Mouse (Mus musculus) hindbrain, embryonic 12.5 days (tissue): ENCODE data around the gene Adamtsl3. TPM values are rescaled to one million over a fixed set of nuclear protein-coding genes. Genes with fewer than 3 reads are reported as not detected.

ENCODE experiments used
- ATAC-seq: fragments of 200-750 bp; cut with Nextera tagmentation; 2 replicates; pipeline ENCODE4 v1.8.0; 2017; ENCODE audit warnings: moderate TSS enrichment; ENCODE audit not compliant: low FRiP score
- H3K27ac ChIP-seq: fragments of 300-500 bp; sonication (generic); 2 replicates; pipeline ENCODE4 v1.5.1; 2016; ENCODE audit warnings: mild to moderate bottlenecking
- H3K27me3 ChIP-seq: fragments of 300-500 bp; sonication (generic); 2 replicates; pipeline ENCODE4 v1.6.1; 2016; ENCODE audit warnings: mild to moderate bottlenecking
- H3K36me3 ChIP-seq: fragments of 300-500 bp; sonication (generic); 2 replicates; pipeline ENCODE4 v1.6.1; 2016; ENCODE audit warnings: mild to moderate bottlenecking
- H3K4me1 ChIP-seq: fragments of 300-500 bp; sonication (generic); 2 replicates; pipeline ENCODE4 v1.6.1; 2016
- H3K4me2 ChIP-seq: fragments of 300-500 bp; sonication (generic); replicated peaks from 2 replicates; pipeline ENCODE4 v1.6.1; 2016; ENCODE audit warnings: mild to moderate bottlenecking
- H3K4me3 ChIP-seq: fragments of 300-500 bp; sonication (generic); 2 replicates; pipeline ENCODE4 v1.5.1; 2016; ENCODE audit warnings: mild to moderate bottlenecking
- H3K9ac ChIP-seq: fragments of 300-500 bp; sonication (generic); 2 replicates; pipeline ENCODE4 v1.6.1; 2016; ENCODE audit warnings: mild to moderate bottlenecking, moderate library complexity
- H3K9me3 ChIP-seq: fragments of 300-500 bp; sonication (generic); replicated peaks from 2 replicates; pipeline ENCODE4 v1.6.1; 2016; ENCODE audit warnings: mild to moderate bottlenecking
- whole genome bisulfite sequencing: fragments of 180-500 bp; shearing (Covaris S2); methylation state at CpG from one replicate; pipeline ENCODE4 v1.1.7; 2016; 5-methylcytosine and 5-hydroxymethylcytosine counted together
- polyA plus RNA-seq: library from polyadenylated mRNA; unstranded; fragments of >200 nt; fragmentation: Nextera tagmentation; extraction: Ambion mirVana; gene quantifications from 2 replicates; pipeline ENCODE4 v1.2.1, GENCODE M21; 2016

The Adamtsl3 gene
- polyA plus RNA-seq, 1 experiment from 2014 or later = 2.0 TPM

- no peak overlapping the region for H3K4me3 ChIP-seq
- no peak overlapping the region for H3K4me2 ChIP-seq
- H3K4me1 ChIP-seq = no peaks in the 10 kb centered on the region
- ATAC-seq = no peak
- no peak overlapping the region for H3K9ac ChIP-seq
- 72% methylated on average over 4 of the region's 4 CpGs for WGBS
- H3K27me3 ChIP-seq = no peaks in the 10 kb centered on the region
- H3K27ac ChIP-seq = no peak overlapping the region
- no peaks in the 10 kb centered on the region for H3K36me3 ChIP-seq
- H3K9me3 ChIP-seq = no peaks in the 10 kb centered on the region
Observed at GRCm38 (mm10) chr7:82429447-82429846, 94.0 kb downstream of the Adamtsl3 start.

DNA sequence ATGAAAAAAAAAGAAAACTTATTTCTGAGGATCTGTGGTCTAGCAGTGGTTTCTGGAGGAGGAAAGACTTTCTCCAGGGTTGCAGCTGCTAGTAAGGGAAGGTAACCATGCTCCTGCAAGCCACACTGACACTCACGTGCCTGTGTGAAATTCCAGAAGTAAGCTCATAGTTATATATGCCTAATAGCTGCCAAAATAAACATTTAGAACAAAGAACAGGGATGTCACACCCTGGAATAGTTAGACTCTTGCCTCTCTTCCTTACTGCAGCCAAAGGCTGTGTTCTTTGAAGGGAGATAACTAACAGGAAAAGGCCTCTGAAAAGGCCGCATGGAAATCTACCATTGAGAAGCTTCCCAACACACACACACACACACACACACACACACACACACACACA is 96.1 kb downstream of the Adamtsl3 start:
- no peak overlapping the region for H3K4me3 ChIP-seq
- 66% methylated on average over 2 of the region's 2 CpGs for WGBS
- H3K4me1 ChIP-seq = no peaks in the 10 kb centered on the region
- no peak overlapping the region for H3K4me2 ChIP-seq
- ATAC-seq = no peak
- no peak overlapping the region for H3K9ac ChIP-seq
- H3K27me3 ChIP-seq = no peaks in the 10 kb centered on the region
- H3K27ac ChIP-seq = no peak overlapping the region
- no peaks in the 10 kb centered on the region for H3K36me3 ChIP-seq
- H3K9me3 ChIP-seq = no peaks in the 10 kb centered on the region

GRCm38 (mm10) chr7:82433226-82433625 is 97.7 kb downstream of the Adamtsl3 start:
- Histone ChIP-seq H3K4me3 (no peak overlapping the region), H3K4me2 (no peak overlapping the region), H3K27ac (no peak overlapping the region), H3K27me3 (no peaks in the 10 kb centered on the region), H3K36me3 (no peaks in the 10 kb centered on the region), H3K9ac (no peak overlapping the region), H3K4me1 (no peaks in the 10 kb centered on the region), H3K9me3 (no peaks in the 10 kb centered on the region)
- 86% methylated on average over 2 of the region's 2 CpGs for WGBS
- no peak for ATAC-seq

- ATAC-seq = no peak
- no peak overlapping the region for H3K4me3 ChIP-seq
- H3K9ac ChIP-seq = no peak overlapping the region
- no peaks in the 10 kb centered on the region for H3K9me3 ChIP-seq
- H3K27ac ChIP-seq = no peak overlapping the region
- no peaks in the 10 kb centered on the region for H3K27me3 ChIP-seq
- 78% methylated on average over 2 of the region's 2 CpGs for WGBS
- H3K4me2 ChIP-seq = no peak overlapping the region
- H3K4me1 ChIP-seq = no peaks in the 10 kb centered on the region
- H3K36me3 ChIP-seq = no peaks in the 10 kb centered on the region
Observed at GRCm38 (mm10) chr7:82458376-82458775, 122.9 kb downstream of the Adamtsl3 start.

GRCm38 (mm10) chr7:82462921-82463523 is 127.5 kb downstream of the Adamtsl3 start:
- ATAC-seq = no peak
- Histone ChIP-seq H3K4me1 (no peaks in the 10 kb centered on the region), H3K27me3 (no peaks in the 10 kb centered on the region), H3K9me3 (no peaks in the 10 kb centered on the region), H3K36me3 (no peaks in the 10 kb centered on the region), H3K4me2 (no peak overlapping the region), H3K9ac (no peak overlapping the region), H3K4me3 (no peak overlapping the region), H3K27ac (no peak overlapping the region)
- 86% methylated on average over 10 of the region's 10 CpGs for WGBS

- Histone ChIP-seq H3K27ac (no peak overlapping the region), H3K4me2 (no peak overlapping the region), H3K27me3 (no peaks in the 10 kb centered on the region), H3K4me1 (no peaks in the 10 kb centered on the region), H3K36me3 (no peaks in the 10 kb centered on the region), H3K9ac (no peak overlapping the region), H3K4me3 (no peak overlapping the region), H3K9me3 (no peaks in the 10 kb centered on the region)
- ATAC-seq = no peak
- 80% methylated on average over 2 of the region's 2 CpGs for WGBS
Observed at GRCm38 (mm10) chr7:82464364-82464763, 128.9 kb downstream of the Adamtsl3 start.

DNA sequence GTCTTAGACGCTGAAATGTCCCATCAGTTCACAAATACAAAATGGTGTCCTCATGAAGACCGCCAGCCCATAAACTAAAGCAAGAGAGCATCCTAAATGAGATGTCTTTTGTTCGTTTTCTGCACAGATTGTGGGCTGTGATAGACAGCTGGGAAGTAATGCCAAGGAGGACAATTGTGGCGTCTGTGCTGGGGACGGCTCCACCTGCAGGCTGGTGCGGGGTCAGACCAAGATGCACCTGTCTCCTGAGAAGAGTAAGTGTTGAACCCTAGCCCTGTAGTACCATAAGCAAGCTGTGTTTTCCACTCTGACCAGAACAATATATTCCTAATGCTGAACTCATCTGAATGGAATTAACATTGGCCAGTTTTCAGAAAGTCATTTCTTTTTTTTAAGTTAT is 129.9 kb downstream of the Adamtsl3 start:
- no peak overlapping the region for H3K4me2 ChIP-seq
- H3K27me3 ChIP-seq = no peaks in the 10 kb centered on the region
- no peaks in the 10 kb centered on the region for H3K9me3 ChIP-seq
- no peak overlapping the region for H3K9ac ChIP-seq
- WGBS = 64% methylated on average over 6 of the region's 6 CpGs
- H3K36me3 ChIP-seq = no peaks in the 10 kb centered on the region
- no peak for ATAC-seq
- no peak overlapping the region for H3K27ac ChIP-seq
- H3K4me3 ChIP-seq = no peak overlapping the region
- no peaks in the 10 kb centered on the region for H3K4me1 ChIP-seq

- H3K9me3 ChIP-seq = no peaks in the 10 kb centered on the region
- WGBS = 89% methylated on average over 16 of the region's 16 CpGs
- H3K27me3 ChIP-seq = no peaks in the 10 kb centered on the region
- no peak overlapping the region for H3K9ac ChIP-seq
- ATAC-seq = no peak
- H3K36me3 ChIP-seq = no peaks in the 10 kb centered on the region
- no peak overlapping the region for H3K27ac ChIP-seq
- H3K4me3 ChIP-seq = no peak overlapping the region
- H3K4me2 ChIP-seq = no peak overlapping the region
- peaks cover 3% of the 10 kb centered on the region; the same call in 1 of the 2 replicates for H3K4me1 ChIP-seq
Observed at GRCm38 (mm10) chr7:82476441-82477221, 141.1 kb downstream of the Adamtsl3 start.

- Histone ChIP-seq H3K4me1 (peaks cover 3% of the 10 kb centered on the region; the same call in 1 of the 2 replicates), H3K9ac (no peak overlapping the region), H3K4me3 (no peak overlapping the region), H3K27ac (no peak overlapping the region), H3K4me2 (no peak overlapping the region), H3K27me3 (no peaks in the 10 kb centered on the region), H3K9me3 (no peaks in the 10 kb centered on the region), H3K36me3 (no peaks in the 10 kb centered on the region)
- 81% methylated on average over 3 of the region's 3 CpGs for WGBS
- no peak for ATAC-seq
Observed at GRCm38 (mm10) chr7:82478461-82478860, 143.0 kb downstream of the Adamtsl3 start.

DNA sequence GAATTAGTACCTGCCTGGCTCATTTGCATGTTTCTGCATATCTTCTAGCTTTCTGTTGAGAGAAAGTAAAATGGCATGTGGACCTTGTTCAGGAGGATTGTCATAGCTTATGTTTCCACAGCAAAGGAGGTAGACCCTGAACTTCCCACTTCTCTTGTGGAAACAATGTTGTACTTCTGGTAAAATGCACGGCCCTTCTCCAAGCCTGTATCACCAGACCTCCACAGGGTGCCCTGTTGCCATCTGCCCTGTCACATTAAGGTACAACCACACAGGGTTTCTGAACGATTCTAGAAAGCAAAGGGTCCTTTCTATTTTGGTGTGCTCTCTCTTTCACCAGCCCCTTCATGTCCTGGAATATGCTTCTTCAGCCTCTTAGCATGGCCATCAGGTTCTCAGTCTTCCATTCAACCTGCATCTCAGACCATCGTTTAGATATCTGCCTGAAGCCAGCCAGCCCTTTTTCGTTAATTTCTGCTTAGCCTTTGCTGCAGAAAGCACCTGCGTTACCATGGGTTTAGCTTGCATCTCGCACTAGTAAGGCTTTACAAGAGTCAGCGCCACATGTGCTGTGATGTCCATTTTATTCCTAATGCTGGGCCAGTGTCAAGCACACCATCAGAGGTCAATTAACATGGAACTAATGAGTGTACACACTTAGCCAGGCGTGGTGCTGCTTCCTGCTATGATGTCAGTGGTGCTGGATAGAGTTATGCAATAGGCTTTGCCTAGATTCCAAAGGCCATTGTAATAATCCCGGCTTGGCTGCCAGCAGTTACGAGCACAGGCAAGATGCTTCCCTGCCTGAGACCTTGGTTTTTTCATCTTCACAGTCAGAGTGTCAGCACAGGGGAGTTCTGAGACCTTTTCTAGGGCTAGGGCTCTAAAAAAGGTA is 143.6 kb downstream of the Adamtsl3 start:
- Histone ChIP-seq H3K4me3 (no peak overlapping the region), H3K27ac (no peak overlapping the region), H3K36me3 (no peaks in the 10 kb centered on the region), H3K4me1 (peaks cover 3% of the 10 kb centered on the region; the same call in 1 of the 2 replicates), H3K27me3 (no peaks in the 10 kb centered on the region), H3K9ac (no peak overlapping the region), H3K4me2 (no peak overlapping the region), H3K9me3 (no peaks in the 10 kb centered on the region)
- no peak for ATAC-seq
- 79% methylated on average over 10 of the region's 10 CpGs for WGBS

GRCm38 (mm10) chr7:82483426-82483825 is 147.9 kb downstream of the Adamtsl3 start:
- Histone ChIP-seq H3K4me3 (no peak overlapping the region), H3K9me3 (no peaks in the 10 kb centered on the region), H3K4me2 (no peak overlapping the region), H3K27me3 (no peaks in the 10 kb centered on the region), H3K9ac (no peak overlapping the region), H3K4me1 (peaks cover 11% of the 10 kb centered on the region; the same call in 1 of the 2 replicates), H3K27ac (no peak overlapping the region), H3K36me3 (no peaks in the 10 kb centered on the region)
- WGBS = 75% methylated on average over 3 of the region's 3 CpGs
- ATAC-seq = no peak

- no peaks in the 10 kb centered on the region for H3K27me3 ChIP-seq
- peak; percentile 88 for ATAC-seq
- peaks cover 8% of the 10 kb centered on the region; the same call in 1 of the 2 replicates for H3K4me1 ChIP-seq
- H3K36me3 ChIP-seq = no peaks in the 10 kb centered on the region
- WGBS = 41% methylated on average over 5 of the region's 5 CpGs
- H3K4me3 ChIP-seq = no peak overlapping the region
- H3K9ac ChIP-seq = no peak overlapping the region
- H3K4me2 ChIP-seq = no peak overlapping the region
- H3K27ac ChIP-seq = peak overlapping the region; percentile 4; the same call in 1 of the 2 replicates
- no peaks in the 10 kb centered on the region for H3K9me3 ChIP-seq
Observed at GRCm38 (mm10) chr7:82484834-82485233, 149.3 kb downstream of the Adamtsl3 start.
